Mouse (Mus musculus) myocyte (in vitro differentiated cells): ENCODE results near the gene Nhsl2.

Experiments used
- CEBPB ChIP-seq: IDR thresholded peaks from 2 replicates; pipeline ENCODE4 v1.6.1; 2011; ENCODE audit warnings: mild to moderate bottlenecking, moderate library complexity; ENCODE audit not compliant: poor library complexity, insufficient read depth, severe bottlenecking
- E2F4 ChIP-seq: IDR thresholded peaks from one replicate; pipeline ENCODE4 v1.6.1; 2011; ENCODE audit warnings: mild to moderate bottlenecking, control low read depth, moderate library complexity; ENCODE audit not compliant: insufficient read depth
- MAX ChIP-seq: IDR thresholded peaks from one replicate; pipeline ENCODE4 v1.6.1; 2011; ENCODE audit warnings: low read depth, mild to moderate bottlenecking, control low read depth
- MYOD1 ChIP-seq, 3 experiments: IDR thresholded peaks; one replicate each; pipeline ENCODE4 v1.6.1; 2011; ENCODE audit warnings: control low read depth in 2 of 3, low read depth in 2 of 3, mild to moderate bottlenecking in 2 of 3, moderate library complexity in 1 of 3; ENCODE audit not compliant: insufficient read length in 2 of 3, control insufficient read depth in 1 of 3
- MYOG ChIP-seq, 3 experiments: IDR thresholded peaks; one replicate each; pipeline ENCODE4 v1.6.1; 2011; ENCODE audit warnings: control low read depth in 2 of 3, low read depth in 2 of 3, mild to moderate bottlenecking in 2 of 3; ENCODE audit not compliant: insufficient read length in 2 of 3, control insufficient read depth in 1 of 3, insufficient read depth in 1 of 3
- POLR2A ChIP-seq: IDR thresholded peaks from one replicate; pipeline ENCODE4 v1.6.1; 2011; ENCODE audit warnings: low read depth, mild to moderate bottlenecking, control low read depth, moderate library complexity; ENCODE audit not compliant: insufficient read length
- POLR2AphosphoS2 ChIP-seq: IDR thresholded peaks from one replicate; pipeline ENCODE4 v1.6.1; 2011; ENCODE audit warnings: low read depth, control low read depth; ENCODE audit not compliant: insufficient read length
- REST ChIP-seq: IDR thresholded peaks from one replicate; pipeline ENCODE4 v1.6.1; 2011; ENCODE audit warnings: mild to moderate bottlenecking, control low read depth, moderate library complexity; ENCODE audit not compliant: insufficient read depth, insufficient read length
- SRF ChIP-seq: IDR thresholded peaks from one replicate; pipeline ENCODE4 v1.6.1; 2011; ENCODE audit warnings: low read depth; ENCODE audit not compliant: control insufficient read depth, insufficient read length
- TCF12 ChIP-seq: IDR thresholded peaks from one replicate; pipeline ENCODE4 v1.6.1; 2011; ENCODE audit warnings: mild to moderate bottlenecking, control low read depth; ENCODE audit not compliant: poor library complexity, insufficient read depth, severe bottlenecking
- TCF3 ChIP-seq: IDR thresholded peaks from one replicate; pipeline ENCODE4 v1.6.1; 2011; ENCODE audit warnings: low read depth, control low read depth; ENCODE audit not compliant: insufficient read length
- USF1 ChIP-seq: IDR thresholded peaks from one replicate; pipeline ENCODE4 v1.6.1; 2011; ENCODE audit warnings: low read depth, mild to moderate bottlenecking, control low read depth, moderate library complexity

GRCm38 (mm10) chrX:102024976-102025375 lies 175.8 kb downstream of the Nhsl2 start:
- no peak for TF ChIP-seq MAX
- no peak for TF ChIP-seq TCF3
- no peak for TF ChIP-seq POLR2A
- TF ChIP-seq E2F4: no peak
- TF ChIP-seq POLR2AphosphoS2: no peak
- no peak for TF ChIP-seq MYOD1 (IDR thresholded peaks at IDR 0.05; ENCODE audit: control insufficient read depth in 1 of 3, insufficient read length in 2 of 3, low read depth in 2 of 3)
- TF ChIP-seq USF1: no peak
- no peak for TF ChIP-seq CEBPB
- TF ChIP-seq MYOG (IDR thresholded peaks at IDR 0.05; ENCODE audit: control insufficient read depth in 1 of 3, insufficient read depth in 1 of 3, insufficient read length in 2 of 3, low read depth in 2 of 3): no peak
- TF ChIP-seq REST: no peak
- no peak for TF ChIP-seq TCF12
- TF ChIP-seq SRF: no peak
